Mouse (Mus musculus) bone marrow, adult 2 months (tissue): ENCODE results near the gene Ercc1.

ENCODE experiments used
- CTCF ChIP-seq: fragments of 200-500 bp; IDR thresholded peaks from 2 replicates; pipeline ENCODE4 v1.5.1; 2011; ENCODE audit warnings: low read length, control low read depth; ENCODE audit not compliant: control insufficient read depth, insufficient read depth
- POLR2A ChIP-seq: fragments of 200-500 bp; IDR thresholded peaks from 2 replicates; pipeline ENCODE4 v1.6.1; 2011; ENCODE audit warnings: low read depth, mild to moderate bottlenecking, control low read depth, low read length, borderline replicate concordance; ENCODE audit not compliant: control insufficient read depth

DNA sequence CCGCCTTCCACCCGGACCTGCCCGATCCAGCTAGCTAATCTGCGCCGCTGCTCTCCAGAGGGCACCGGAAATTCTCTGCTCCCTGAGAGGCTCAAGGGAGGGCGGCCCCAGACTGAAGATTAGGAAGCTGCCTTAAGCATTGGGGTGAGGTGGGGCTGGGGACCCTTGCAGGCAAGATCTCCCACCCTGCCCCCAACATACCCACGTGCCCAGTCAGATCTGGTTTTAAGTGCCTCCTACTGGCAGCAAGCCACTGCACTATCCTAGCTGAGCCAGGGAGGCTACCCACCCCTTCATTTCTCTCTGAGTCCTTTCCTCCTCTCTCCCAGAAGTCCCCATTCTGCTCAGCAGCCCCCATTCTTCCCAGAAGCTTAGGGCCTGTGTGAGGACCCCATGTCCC is 33.5 kb downstream of the Ercc1 start:
- TF ChIP-seq CTCF (no peak), POLR2A (no peak)
